Mouse (Mus musculus): Measurements from ENCODE around the gene Lpcat2b.
"Not testable (repeated sequence)": the region's sequence is repeated elsewhere in the genome, so short reads cannot be mapped to it uniquely, and the experiment has no call there.

Lpcat2b gene

GRCm38 (mm10) chr5:107431249-107431648, at the start of gene Lpcat2b:
Gene Lpcat2b, plus strand, starts transcription at chr5:107431549.
- DNase-seq (ENCODE audit: low read depth, low spot score), result no peak

GRCm38 (mm10) chr5:107386448-107386847, 44.9 kb upstream of the Lpcat2b start:
- not testable (repeated sequence) for DNase-seq (ENCODE audit: low read depth, low spot score)

- DNase-seq (ENCODE audit: low read depth, low spot score), result no peak
These were observed 43.6 kb upstream of the Lpcat2b start for GRCm38 (mm10) chr5:107387788-107388187.

GRCm38 (mm10) chr5:107389373-107389772, 42.0 kb upstream of the Lpcat2b start:
- no peak for DNase-seq (ENCODE audit: low read depth, low spot score)

- DNase-seq (ENCODE audit: low read depth, low spot score), result no peak
These were observed 36.9 kb upstream of the Lpcat2b start for GRCm38 (mm10) chr5:107394437-107394836.

GRCm38 (mm10) chr5:107402436-107402835, 28.9 kb upstream of the Lpcat2b start, which contains the start of gene Ephx4:
Gene Ephx4, plus strand, starts transcription at chr5:107402736.
- no peak for DNase-seq (ENCODE audit: low read depth, low spot score)

GRCm38 (mm10) chr5:107403011-107403946, 28.1 kb upstream of the Lpcat2b start:
- DNase-seq (ENCODE audit: low read depth, low spot score), result no peak

GRCm38 (mm10) chr5:107403947-107404684, 27.2 kb upstream of the Lpcat2b start:
- DNase-seq (ENCODE audit: low read depth, low spot score), result no peak

- DNase-seq (ENCODE audit: low read depth, low spot score), result no peak
These were observed 26.0 kb upstream of the Lpcat2b start for GRCm38 (mm10) chr5:107405361-107405760.

- DNase-seq (ENCODE audit: low read depth, low spot score), result no peak
These were observed 21.0 kb upstream of the Lpcat2b start for GRCm38 (mm10) chr5:107410305-107410704.

- DNase-seq (ENCODE audit: low read depth, low spot score), result no peak
These were observed 20.0 kb upstream of the Lpcat2b start for GRCm38 (mm10) chr5:107411326-107411725.

GRCm38 (mm10) chr5:107412285-107412684, 19.1 kb upstream of the Lpcat2b start:
- peak; percentile 23 for DNase-seq (ENCODE audit: low read depth, low spot score)

- no peak for DNase-seq (ENCODE audit: low read depth, low spot score)
These were observed 16.3 kb upstream of the Lpcat2b start for GRCm38 (mm10) chr5:107415098-107415497.

GRCm38 (mm10) chr5:107421676-107422075, 9.7 kb upstream of the Lpcat2b start:
- no peak for DNase-seq (ENCODE audit: low read depth, low spot score)

- DNase-seq (ENCODE audit: low read depth, low spot score), result no peak
These were observed 2.7 kb downstream of the Lpcat2b start for GRCm38 (mm10) chr5:107434001-107434400.

GRCm38 (mm10) chr5:107436185-107436584, 4.8 kb downstream of the Lpcat2b start:
- DNase-seq (ENCODE audit: low read depth, low spot score), result peak; percentile 19

GRCm38 (mm10) chr5:107436587-107437209, 5.3 kb downstream of the Lpcat2b start:
- peak; percentile 9 for DNase-seq (ENCODE audit: low read depth, low spot score)

GRCm38 (mm10) chr5:107437464-107438281, 6.3 kb downstream of the Lpcat2b start, which contains the start of gene Btbd8:
Gene Btbd8, plus strand, starts transcription at chr5:107437997.
- DNase-seq (ENCODE audit: low read depth, low spot score), result peak; percentile 98

- no peak for DNase-seq (ENCODE audit: low read depth, low spot score)
These were observed 7.0 kb downstream of the Lpcat2b start for GRCm38 (mm10) chr5:107438353-107438752.

GRCm38 (mm10) chr5:107441881-107442280, 10.5 kb downstream of the Lpcat2b start:
- DNase-seq (ENCODE audit: low read depth, low spot score), result no peak

- no peak for DNase-seq (ENCODE audit: low read depth, low spot score)
These were observed 12.9 kb downstream of the Lpcat2b start for GRCm38 (mm10) chr5:107444251-107444650.
